Mouse (Mus musculus): Measurements from ENCODE around the gene Shank3. TPM values are rescaled to one million over a fixed set of nuclear protein-coding genes. Genes with fewer than 3 reads are reported as not detected.

The Shank3 gene
- total RNA-seq, 2 experiments from 2014 or later = 271 to 274 TPM

- no peak for DNase-seq (ENCODE audit: low spot score in 2 of 2)
Measured at GRCm38 (mm10) chr15:89476475-89476815, 23.0 kb upstream of the Shank3 start.

GRCm38 (mm10) chr15:89477091-89477491, 22.3 kb upstream of the Shank3 start, which contains the start of gene Arsa:
TSS of gene Arsa (minus strand) at chr15:89477425.
- no peak for DNase-seq (ENCODE audit: low spot score in 2 of 2)

GRCm38 (mm10) chr15:89477806-89478205, 21.6 kb upstream of the Shank3 start:
- no peak for DNase-seq (ENCODE audit: low spot score in 2 of 2)

- DNase-seq (ENCODE audit: low spot score in 2 of 2) = no peak
Measured at GRCm38 (mm10) chr15:89478622-89479021, 20.8 kb upstream of the Shank3 start.

- DNase-seq (ENCODE audit: low spot score in 2 of 2) = no peak
Measured at GRCm38 (mm10) chr15:89480584-89480983, 18.8 kb upstream of the Shank3 start.

GRCm38 (mm10) chr15:89488182-89488581, 11.2 kb upstream of the Shank3 start:
- no peak for DNase-seq (ENCODE audit: low spot score in 2 of 2)

- DNase-seq (ENCODE audit: low spot score in 2 of 2) = no peak
Measured at GRCm38 (mm10) chr15:89488611-89489117, 10.8 kb upstream of the Shank3 start.

- no peak for DNase-seq (ENCODE audit: low spot score in 2 of 2)
Measured at GRCm38 (mm10) chr15:89494970-89495369, 4.5 kb upstream of the Shank3 start.

GRCm38 (mm10) chr15:89496131-89496530, 3.3 kb upstream of the Shank3 start:
- DNase-seq (ENCODE audit: low spot score in 2 of 2) = no peak

GRCm38 (mm10) chr15:89496841-89497240, 2.6 kb upstream of the Shank3 start:
- no peak for DNase-seq (ENCODE audit: low spot score in 2 of 2)

- DNase-seq (ENCODE audit: low spot score in 2 of 2) = no peak
Measured at GRCm38 (mm10) chr15:89497391-89498048, 1.9 kb upstream of the Shank3 start.

GRCm38 (mm10) chr15:89498049-89498960, 1.1 kb upstream of the Shank3 start:
- DNase-seq (ENCODE audit: low spot score in 2 of 2) = peak; percentile 76 to 86

- DNase-seq (ENCODE audit: low spot score in 2 of 2) = peak; percentile 72 to 73
Measured at GRCm38 (mm10) chr15:89499784-89500220, 379 bp downstream of the Shank3 start.

GRCm38 (mm10) chr15:89500221-89500791, 883 bp downstream of the Shank3 start:
- no peak for DNase-seq (ENCODE audit: low spot score in 2 of 2)

- no peak for DNase-seq (ENCODE audit: low spot score in 2 of 2)
Measured at GRCm38 (mm10) chr15:89501321-89501720, 1.9 kb downstream of the Shank3 start.

GRCm38 (mm10) chr15:89504838-89505237, 5.4 kb downstream of the Shank3 start:
- no peak for DNase-seq (ENCODE audit: low spot score in 2 of 2)

- DNase-seq (ENCODE audit: low spot score in 2 of 2) = no peak
Measured at GRCm38 (mm10) chr15:89507751-89508150, 8.3 kb downstream of the Shank3 start.

- DNase-seq (ENCODE audit: low spot score in 2 of 2) = no peak
Measured at GRCm38 (mm10) chr15:89512679-89513078, 13.3 kb downstream of the Shank3 start.

- DNase-seq (ENCODE audit: low spot score in 2 of 2) = no peak
Measured at GRCm38 (mm10) chr15:89521951-89522350, 22.5 kb downstream of the Shank3 start.

GRCm38 (mm10) chr15:89522566-89523282, 23.3 kb downstream of the Shank3 start:
- DNase-seq (ENCODE audit: low spot score in 2 of 2) = no peak

GRCm38 (mm10) chr15:89523283-89523832, 23.9 kb downstream of the Shank3 start:
- DNase-seq (ENCODE audit: low spot score in 2 of 2) = no peak
